Mouse (Mus musculus) embryo, embryonic 11.5 days (tissue): Measurements from ENCODE around the gene 9930111J21Rik1.
"Not testable (repeated sequence)": the region's sequence is repeated elsewhere in the genome, so short reads cannot be mapped to it uniquely, and the experiment has no call there.

ENCODE experiments used
- DNase-seq: peaks from one replicate; pipeline ENCODE4 v3.0.0-alpha.2; 2012; ENCODE audit warnings: low read depth, low spot score

Gene 9930111J21Rik1

GRCm38 (mm10) chr11:48918380-48918779 lies 60.8 kb downstream of the 9930111J21Rik1 start:
- no peak for DNase-seq

GRCm38 (mm10) chr11:48913611-48914010 lies 65.6 kb downstream of the 9930111J21Rik1 start:
- no peak for DNase-seq

GRCm38 (mm10) chr11:48908459-48908858 lies 70.7 kb downstream of the 9930111J21Rik1 start:
- DNase-seq: no peak

GRCm38 (mm10) chr11:48902021-48902420 lies 77.2 kb downstream of the 9930111J21Rik1 start, which contains the start of gene Gm5431:
Gm5431 (minus strand) TSS chr11:48902214.
- no peak for DNase-seq

- DNase-seq: not testable (repeated sequence)
Observed at GRCm38 (mm10) chr11:48901567-48901930, 77.6 kb downstream of the 9930111J21Rik1 start.

GRCm38 (mm10) chr11:48900654-48901566 lies 78.3 kb downstream of the 9930111J21Rik1 start:
- DNase-seq: not testable (repeated sequence)

GRCm38 (mm10) chr11:48898812-48899431 lies 80.3 kb downstream of the 9930111J21Rik1 start:
- DNase-seq: no peak
